Mouse (Mus musculus): ENCODE data around the gene Glod4. TPM values are rescaled to one million over a fixed set of nuclear protein-coding genes. Genes with fewer than 3 reads are reported as not detected.
A peak's percentile ranks its signal among the peaks of the same experiment; 100 is the strongest.

Gene Glod4
- polyA plus RNA-seq, 1 experiment from 2014 or later, result 136 TPM

DNA sequence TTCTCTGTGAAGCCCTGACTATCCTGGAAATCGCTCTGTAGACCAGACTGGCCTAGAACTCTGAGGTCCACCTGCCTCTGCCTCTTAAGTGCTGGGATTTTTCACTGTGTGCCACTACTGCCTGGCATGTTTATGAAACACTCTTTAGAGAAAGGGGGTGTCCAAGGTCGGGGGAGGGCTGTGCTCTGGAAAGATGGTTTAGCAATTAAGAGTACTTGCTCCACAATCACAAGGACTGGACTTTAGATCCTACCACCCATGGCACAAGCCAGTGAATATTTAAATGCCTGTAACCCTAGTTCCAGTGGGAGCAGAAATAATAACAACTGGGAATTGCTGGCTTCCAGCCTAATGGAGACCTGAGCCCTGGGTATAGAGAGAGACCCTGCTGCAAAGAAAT, 36.4 kb upstream of the Glod4 start:
- Histone ChIP-seq H3K36me3 (peaks cover 12% of the 10 kb centered on the region), H3K9ac (replicated peaks) (no peak overlapping the region), H3K4me1 (replicated peaks) (peaks cover 34% of the 10 kb centered on the region), H3K27ac (peak overlapping the region; percentile 45; the same call in 1 of the 2 replicates), H3K4me2 (no peak overlapping the region), H3K27me3 (no peaks in the 10 kb centered on the region), H3K4me3 (replicated peaks) (no peak overlapping the region), H3K9me3 (no peaks in the 10 kb centered on the region)
- no peak for ATAC-seq (ENCODE audit: insufficient number of reproducible peaks, insufficient read depth, low FRiP score, low TSS enrichment, low read depth)
- 49% methylated on average over 2 of the region's 2 CpGs for WGBS

GRCm38 (mm10) chr11:76278960-76279852, 35.7 kb upstream of the Glod4 start:
- peaks cover 28% of the 10 kb centered on the region for H3K4me1 ChIP-seq (replicated peaks)
- peak overlapping the region; percentile 72 for H3K27ac ChIP-seq
- no peaks in the 10 kb centered on the region for H3K9me3 ChIP-seq
- H3K4me3 ChIP-seq (replicated peaks), result no peak overlapping the region
- H3K9ac ChIP-seq (replicated peaks), result no peak overlapping the region
- peaks cover 16% of the 10 kb centered on the region for H3K36me3 ChIP-seq
- no peak overlapping the region for H3K4me2 ChIP-seq
- no peak for ATAC-seq (ENCODE audit: insufficient number of reproducible peaks, insufficient read depth, low FRiP score, low TSS enrichment, low read depth)
- H3K27me3 ChIP-seq, result no peaks in the 10 kb centered on the region
- 51% methylated on average over 14 of the region's 14 CpGs for WGBS

GRCm38 (mm10) chr11:76272440-76272839, 28.9 kb upstream of the Glod4 start:
- H3K4me2 ChIP-seq, result no peak overlapping the region
- ATAC-seq (ENCODE audit: insufficient number of reproducible peaks, insufficient read depth, low FRiP score, low TSS enrichment, low read depth), result no peak
- no peaks in the 10 kb centered on the region for H3K9me3 ChIP-seq
- peaks cover 52% of the 10 kb centered on the region for H3K36me3 ChIP-seq
- no peak overlapping the region for H3K27ac ChIP-seq
- 0 out of 2 replicates have a peak, but pooled peaks cover under 1% of the 10 kb centered on the region for H3K4me1 ChIP-seq (replicated peaks)
- 85% methylated on average over 4 of the region's 4 CpGs for WGBS
- H3K4me3 ChIP-seq (replicated peaks), result no peak overlapping the region
- H3K9ac ChIP-seq (replicated peaks), result no peak overlapping the region
- no peaks in the 10 kb centered on the region for H3K27me3 ChIP-seq

DNA sequence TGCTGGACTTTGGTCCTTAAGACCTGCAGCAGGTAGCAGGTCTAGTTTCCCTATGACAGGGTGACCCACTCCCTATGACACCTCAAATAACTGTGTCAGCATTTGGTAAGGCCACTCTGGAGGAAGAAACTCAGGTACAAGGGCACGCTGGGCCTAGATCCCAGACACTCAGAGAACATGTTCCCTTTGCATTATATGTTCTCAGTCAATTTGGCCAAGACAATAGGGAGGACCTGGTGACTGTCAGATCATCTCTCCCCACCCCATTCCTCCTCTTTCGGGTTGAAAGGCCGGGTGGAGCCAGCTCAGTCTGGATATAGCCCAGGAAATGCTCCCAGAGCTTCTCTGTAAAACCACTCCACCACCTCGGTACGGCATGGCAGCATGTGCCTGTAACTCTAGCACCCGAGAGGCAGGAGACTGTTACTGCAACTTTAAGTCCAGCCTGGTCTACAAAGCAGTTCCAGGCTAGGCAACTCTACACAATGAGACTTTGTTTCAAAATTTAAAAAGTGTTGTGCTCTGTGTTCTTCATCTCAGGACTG, 25.1 kb upstream of the Glod4 start:
- peaks cover 34% of the 10 kb centered on the region for H3K36me3 ChIP-seq

GRCm38 (mm10) chr11:76268001-76268459, 24.5 kb upstream of the Glod4 start:
- WGBS, result 80% methylated on average over 5 of the region's 5 CpGs
- no peak for ATAC-seq (ENCODE audit: insufficient number of reproducible peaks, insufficient read depth, low FRiP score, low TSS enrichment, low read depth)
- Histone ChIP-seq H3K9ac (replicated peaks) (no peak overlapping the region), H3K4me1 (replicated peaks) (peaks cover 9% of the 10 kb centered on the region), H3K36me3 (peaks cover 29% of the 10 kb centered on the region), H3K4me2 (no peak overlapping the region), H3K27me3 (no peaks in the 10 kb centered on the region), H3K27ac (peak overlapping the region; percentile 32; the same call in 1 of the 2 replicates), H3K4me3 (replicated peaks) (no peak overlapping the region), H3K9me3 (no peaks in the 10 kb centered on the region)

More for the DNA sequence above, 25.1 kb upstream of the Glod4 start:
- H3K4me2 ChIP-seq, result no peak overlapping the region
- no peak overlapping the region for H3K4me3 ChIP-seq (replicated peaks)
- no peaks in the 10 kb centered on the region for H3K9me3 ChIP-seq
- ATAC-seq (ENCODE audit: insufficient number of reproducible peaks, insufficient read depth, low FRiP score, low TSS enrichment, low read depth), result no peak
- H3K27ac ChIP-seq, result no peak overlapping the region
- peaks cover 3% of the 10 kb centered on the region for H3K4me1 ChIP-seq (replicated peaks)
- no peak overlapping the region for H3K9ac ChIP-seq (replicated peaks)
- no peaks in the 10 kb centered on the region for H3K27me3 ChIP-seq
- WGBS, result 79% methylated on average over 6 of the region's 6 CpGs

- no peak overlapping the region for H3K4me2 ChIP-seq
- no peak overlapping the region for H3K4me3 ChIP-seq (replicated peaks)
- H3K27me3 ChIP-seq, result no peaks in the 10 kb centered on the region
- peak overlapping the region; percentile 32; the same call in 1 of the 2 replicates for H3K27ac ChIP-seq
- no peaks in the 10 kb centered on the region for H3K9me3 ChIP-seq
- peaks cover 24% of the 10 kb centered on the region for H3K36me3 ChIP-seq
- no peak overlapping the region for H3K9ac ChIP-seq (replicated peaks)
- ATAC-seq (ENCODE audit: insufficient number of reproducible peaks, insufficient read depth, low FRiP score, low TSS enrichment, low read depth), result no peak
- peaks cover 14% of the 10 kb centered on the region for H3K4me1 ChIP-seq (replicated peaks)
- WGBS, result 67% methylated on average over 7 of the region's 7 CpGs
These were observed 24.0 kb upstream of the Glod4 start for GRCm38 (mm10) chr11:76267550-76267949.

- Histone ChIP-seq H3K9me3 (no peaks in the 10 kb centered on the region), H3K27me3 (no peaks in the 10 kb centered on the region), H3K4me1 (replicated peaks) (peaks cover 20% of the 10 kb centered on the region), H3K27ac (0 out of 2 replicates have a peak overlapping the region, but pooled peaks have one; percentile 12), H3K4me2 (peak overlapping the region; percentile 18; the same call in 1 of the 2 replicates), H3K4me3 (replicated peaks) (no peak overlapping the region), H3K36me3 (peaks cover 35% of the 10 kb centered on the region), H3K9ac (replicated peaks) (peak overlapping the region; percentile 32)
- no peak for ATAC-seq (ENCODE audit: insufficient number of reproducible peaks, insufficient read depth, low FRiP score, low TSS enrichment, low read depth)
- 10% methylated on average over 19 of the region's 19 CpGs for WGBS
These were observed 19.3 kb upstream of the Glod4 start for GRCm38 (mm10) chr11:76262611-76263351.

DNA sequence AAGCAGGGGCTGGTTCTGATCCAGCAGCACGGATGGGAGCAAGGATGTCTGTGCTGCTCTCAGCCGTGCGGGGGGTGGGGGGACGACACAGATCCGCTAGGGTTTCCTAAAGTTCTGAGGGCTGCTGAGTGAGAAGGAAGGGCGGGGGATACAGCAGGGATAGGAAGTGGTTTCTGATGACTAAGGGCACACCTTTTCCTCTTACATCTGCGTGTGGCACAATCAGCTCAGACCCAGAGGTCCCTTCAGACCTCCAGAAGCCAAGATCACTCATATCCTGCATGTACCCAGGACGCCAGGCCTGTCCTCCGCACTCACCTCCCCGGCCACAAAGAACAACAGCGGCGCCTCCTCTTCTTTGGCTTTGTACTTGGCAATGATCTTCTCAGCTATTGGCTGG, 17.7 kb upstream of the Glod4 start:
- no peak overlapping the region for H3K27ac ChIP-seq

GRCm38 (mm10) chr11:76260208-76261050, 16.9 kb upstream of the Glod4 start:
- Histone ChIP-seq H3K36me3 (peaks cover 41% of the 10 kb centered on the region), H3K4me1 (replicated peaks) (peaks cover 43% of the 10 kb centered on the region), H3K9me3 (no peaks in the 10 kb centered on the region), H3K4me3 (replicated peaks) (no peak overlapping the region), H3K4me2 (no peak overlapping the region), H3K27me3 (no peaks in the 10 kb centered on the region), H3K27ac (no peak overlapping the region), H3K9ac (replicated peaks) (no peak overlapping the region)
- 71% methylated on average over 10 of the region's 10 CpGs for WGBS
- ATAC-seq (ENCODE audit: insufficient number of reproducible peaks, insufficient read depth, low FRiP score, low TSS enrichment, low read depth), result no peak

More for the DNA sequence above, 17.7 kb upstream of the Glod4 start:
- Histone ChIP-seq H3K4me2 (no peak overlapping the region), H3K4me1 (replicated peaks) (peaks cover 35% of the 10 kb centered on the region), H3K36me3 (peaks cover 41% of the 10 kb centered on the region), H3K9me3 (no peaks in the 10 kb centered on the region), H3K4me3 (replicated peaks) (no peak overlapping the region), H3K27me3 (no peaks in the 10 kb centered on the region), H3K9ac (replicated peaks) (no peak overlapping the region)
- no peak for ATAC-seq (ENCODE audit: insufficient number of reproducible peaks, insufficient read depth, low FRiP score, low TSS enrichment, low read depth)
- WGBS, result 78% methylated on average over 12 of the region's 12 CpGs

DNA sequence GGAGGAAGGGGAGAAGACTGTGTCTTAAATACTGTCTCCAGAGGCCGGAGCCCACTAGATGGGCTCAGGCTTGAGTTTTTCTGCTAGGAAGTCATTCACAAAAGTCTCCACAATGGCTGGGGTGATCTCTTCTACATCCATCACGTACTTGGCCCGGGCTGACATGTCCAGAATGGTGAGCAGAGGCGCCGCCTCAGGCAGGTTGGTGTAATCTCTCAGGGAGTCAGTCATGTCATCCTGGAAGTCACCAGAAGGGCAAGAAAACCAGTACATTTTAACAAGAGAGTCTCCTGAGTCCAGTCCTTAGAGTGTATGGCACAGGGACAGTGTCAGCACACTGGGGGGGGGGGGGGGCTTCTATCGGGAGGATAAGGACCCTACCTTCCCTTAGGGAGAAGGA, 15.0 kb upstream of the Glod4 start:
- no peaks in the 10 kb centered on the region for H3K27me3 ChIP-seq
- no peak overlapping the region for H3K4me3 ChIP-seq (replicated peaks)
- no peak overlapping the region for H3K4me2 ChIP-seq
- H3K27ac ChIP-seq, result no peak overlapping the region
- no peak overlapping the region for H3K9ac ChIP-seq (replicated peaks)
- no peak for ATAC-seq (ENCODE audit: insufficient number of reproducible peaks, insufficient read depth, low FRiP score, low TSS enrichment, low read depth)
- H3K4me1 ChIP-seq (replicated peaks), result peaks cover 54% of the 10 kb centered on the region
- 77% methylated on average over 6 of the region's 6 CpGs for whole genome bisulfite sequencing
- H3K36me3 ChIP-seq, result peaks cover 41% of the 10 kb centered on the region
- no peaks in the 10 kb centered on the region for H3K9me3 ChIP-seq
